Mouse (Mus musculus) B cell, adult 2 months (primary cell): Measurements from ENCODE around the gene Slc9a9.

Source experiments
- DNase-seq, 2 experiments: peaks; one replicate each; pipeline ENCODE4 v3.0.0; 2022

Slc9a9 gene

DNA sequence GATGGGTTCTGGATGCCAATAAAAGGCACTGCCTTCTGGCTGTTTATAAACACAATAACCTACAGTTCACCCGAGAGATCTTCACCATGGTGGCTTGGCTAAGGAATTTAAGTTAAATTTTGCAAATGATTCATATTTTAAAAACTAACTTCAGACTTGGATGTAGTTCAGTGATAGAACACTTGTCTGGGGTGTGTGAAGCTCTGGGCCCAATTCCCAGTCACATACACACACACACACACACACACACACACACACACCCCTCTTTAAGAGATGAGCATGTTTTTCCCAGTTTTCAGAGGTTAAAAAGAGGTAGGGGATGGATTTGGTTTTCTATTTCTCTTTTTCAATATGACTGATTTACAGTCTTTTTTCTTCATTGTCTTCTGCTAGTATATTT, 15.9 kb downstream of the Slc9a9 start:
- DNase-seq: no peak

- DNase-seq: no peak
These were observed 16.7 kb downstream of the Slc9a9 start for GRCm38 (mm10) chr9:94686380-94686779.

- DNase-seq: no peak
These were observed 17.6 kb downstream of the Slc9a9 start for GRCm38 (mm10) chr9:94687203-94687859.

GRCm38 (mm10) chr9:94691311-94692087, 21.8 kb downstream of the Slc9a9 start:
- peak; percentile 16 to 26 for DNase-seq

DNA sequence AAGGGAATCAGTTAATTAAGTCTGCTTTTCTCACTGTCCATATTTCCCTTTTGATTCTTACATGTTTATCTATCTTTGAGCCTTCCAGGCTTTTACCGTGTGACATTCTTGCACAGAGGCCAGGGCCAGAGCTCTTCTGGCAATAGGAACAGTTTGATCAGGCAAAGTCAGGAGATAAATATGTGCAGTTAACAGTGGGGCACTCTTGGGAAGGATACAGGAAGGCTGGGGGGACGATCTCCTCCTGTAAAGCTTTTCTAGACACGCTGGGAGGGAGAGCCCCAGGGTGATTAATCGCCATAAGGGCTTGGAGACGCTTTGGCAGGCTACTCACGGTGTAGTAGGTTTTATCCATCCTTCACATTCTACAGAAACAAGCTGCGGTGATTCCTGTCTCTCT, 22.4 kb downstream of the Slc9a9 start:
- no peak for DNase-seq

- no peak for DNase-seq
These were observed 24.5 kb downstream of the Slc9a9 start for GRCm38 (mm10) chr9:94694243-94694642.

DNA sequence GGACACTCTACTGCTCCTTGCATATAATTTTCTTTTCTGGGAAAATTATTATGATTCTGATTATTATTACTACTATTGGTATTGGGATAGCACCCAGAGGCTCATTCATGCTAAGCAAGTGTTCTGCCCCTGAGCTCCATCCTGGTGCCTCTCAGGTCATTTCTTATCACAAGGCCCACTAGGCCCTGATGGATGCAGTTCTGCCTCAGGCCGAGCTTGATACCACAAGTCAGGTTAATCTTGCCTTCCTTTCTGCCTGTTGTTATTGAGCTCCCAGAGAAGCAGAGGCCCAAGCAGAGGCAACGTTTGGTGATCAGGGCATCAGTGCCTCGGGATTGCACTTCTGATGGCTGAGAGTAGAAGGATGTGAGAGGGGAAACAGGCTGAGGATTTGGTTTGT, 25.3 kb downstream of the Slc9a9 start:
- no peak for DNase-seq

- DNase-seq: no peak
These were observed 26.9 kb downstream of the Slc9a9 start for GRCm38 (mm10) chr9:94696539-94697079.

- DNase-seq: no peak
These were observed 28.5 kb downstream of the Slc9a9 start for GRCm38 (mm10) chr9:94698175-94698574.

- DNase-seq: peak; percentile 18 to 26
These were observed 30.8 kb downstream of the Slc9a9 start for GRCm38 (mm10) chr9:94700549-94700948.

DNA sequence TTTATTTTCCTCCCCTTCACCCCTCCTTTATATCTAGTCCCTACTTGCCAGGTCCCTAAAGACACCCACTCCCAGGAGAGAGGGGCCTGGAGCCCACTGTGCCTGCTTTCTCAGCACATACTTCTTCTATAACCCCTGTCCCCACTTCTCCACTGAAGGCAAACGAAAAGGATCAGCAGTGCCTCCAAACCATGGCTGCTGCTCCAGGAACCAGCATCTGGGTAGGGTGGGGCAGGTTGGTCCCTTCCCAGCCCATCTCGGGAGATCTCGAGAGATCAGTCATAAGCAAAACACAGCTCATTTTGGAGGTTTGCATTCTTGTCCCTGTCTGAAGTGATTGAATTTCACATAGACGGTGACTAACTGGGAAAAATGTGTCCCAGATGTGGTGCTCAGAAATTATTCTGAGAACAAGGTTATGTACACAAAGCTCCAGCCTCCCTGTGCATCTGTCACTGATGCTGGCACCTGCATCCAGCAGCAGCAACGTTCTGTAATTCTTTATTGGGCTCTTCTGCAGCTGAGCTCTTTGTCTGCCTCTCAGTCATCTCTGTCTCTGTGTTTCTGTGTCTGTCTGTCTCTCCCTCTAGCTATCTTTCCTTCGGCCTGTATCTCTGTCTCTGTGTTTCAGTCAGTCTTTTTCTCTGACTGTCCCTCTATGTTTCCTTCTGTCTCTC, 31.6 kb downstream of the Slc9a9 start:
- no peak for DNase-seq

DNA sequence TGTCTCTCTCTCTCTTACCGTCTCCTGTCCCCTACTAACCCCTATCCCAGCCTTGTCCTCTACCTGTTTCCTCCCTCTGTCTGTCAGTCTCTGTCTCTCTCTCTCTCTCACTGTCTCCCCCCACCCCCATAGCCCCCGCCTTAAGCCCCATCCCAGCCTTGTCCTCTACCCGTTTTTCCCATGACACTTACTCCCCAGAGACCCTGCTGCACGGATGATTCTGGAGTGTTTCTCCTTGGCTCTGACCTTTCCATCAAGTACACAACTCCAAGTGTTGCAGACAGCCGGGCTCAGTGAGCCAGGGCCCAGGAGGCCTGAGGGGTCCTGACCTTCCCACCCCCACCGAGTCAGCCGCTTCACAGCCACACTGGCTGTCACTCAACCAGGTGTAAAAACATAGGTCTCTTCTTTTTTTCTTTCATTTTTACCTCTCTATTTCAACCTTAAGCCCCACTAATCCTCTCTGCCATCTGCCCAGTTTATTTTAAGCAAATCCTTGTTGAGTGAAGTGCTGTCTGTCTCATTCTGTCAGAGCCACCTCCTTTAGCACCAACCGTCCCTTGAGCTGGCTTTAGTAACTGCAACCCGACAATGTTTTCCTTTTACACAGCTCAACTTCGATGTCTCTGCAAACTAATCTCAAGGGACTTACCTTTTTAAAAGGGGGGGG, 32.4 kb downstream of the Slc9a9 start:
- no peak for DNase-seq

- DNase-seq: no peak
These were observed 35.5 kb downstream of the Slc9a9 start for GRCm38 (mm10) chr9:94704986-94705757.

- no peak for DNase-seq
These were observed 36.0 kb downstream of the Slc9a9 start for GRCm38 (mm10) chr9:94705758-94706026.

DNA sequence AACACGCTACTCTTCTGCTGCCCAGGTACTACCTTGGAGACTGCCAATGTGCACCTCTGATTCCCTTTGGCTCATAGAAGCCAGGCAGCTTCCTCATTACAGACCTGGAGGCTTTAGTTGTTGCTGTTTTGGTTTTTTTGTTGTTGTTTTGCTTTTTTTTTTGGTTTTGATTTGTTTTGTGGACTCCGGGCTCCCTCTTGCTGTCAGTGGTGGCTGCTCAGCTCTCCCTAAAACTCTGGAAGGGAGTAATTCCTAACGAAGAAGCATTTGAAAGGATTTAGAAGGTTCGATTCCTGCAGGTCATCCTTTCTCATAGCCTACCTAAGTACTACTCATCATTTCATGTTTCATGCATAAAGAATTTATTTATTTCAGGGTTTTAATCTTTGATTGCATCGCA, 42.4 kb downstream of the Slc9a9 start:
- DNase-seq: no peak

- DNase-seq: no peak
These were observed 47.0 kb downstream of the Slc9a9 start for GRCm38 (mm10) chr9:94716695-94717094.

- DNase-seq: no peak
These were observed 53.9 kb downstream of the Slc9a9 start for GRCm38 (mm10) chr9:94723631-94724030.

- no peak for DNase-seq
These were observed 55.4 kb downstream of the Slc9a9 start for GRCm38 (mm10) chr9:94725121-94725520.

- peak; percentile 7 to 16 for DNase-seq
These were observed 57.7 kb downstream of the Slc9a9 start for GRCm38 (mm10) chr9:94727457-94727856.

DNA sequence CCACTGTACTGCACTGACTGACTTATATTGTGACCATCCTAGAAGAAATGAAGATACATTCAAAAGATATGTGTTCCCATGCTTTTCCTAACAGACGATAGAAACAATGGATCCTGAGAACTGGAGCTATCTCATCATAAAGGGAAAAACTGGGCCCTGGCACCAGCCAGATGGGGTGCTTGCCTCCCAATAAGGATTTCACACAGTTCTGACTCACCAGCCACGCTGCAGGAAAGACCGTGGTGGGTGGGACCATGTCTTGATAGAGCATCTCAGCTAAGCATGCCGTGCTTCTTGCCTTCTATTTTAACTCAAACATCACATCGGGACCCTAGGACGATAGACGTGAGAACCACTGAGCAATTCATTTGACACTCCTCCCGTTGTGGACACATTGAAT, 60.7 kb downstream of the Slc9a9 start:
- DNase-seq: no peak

DNA sequence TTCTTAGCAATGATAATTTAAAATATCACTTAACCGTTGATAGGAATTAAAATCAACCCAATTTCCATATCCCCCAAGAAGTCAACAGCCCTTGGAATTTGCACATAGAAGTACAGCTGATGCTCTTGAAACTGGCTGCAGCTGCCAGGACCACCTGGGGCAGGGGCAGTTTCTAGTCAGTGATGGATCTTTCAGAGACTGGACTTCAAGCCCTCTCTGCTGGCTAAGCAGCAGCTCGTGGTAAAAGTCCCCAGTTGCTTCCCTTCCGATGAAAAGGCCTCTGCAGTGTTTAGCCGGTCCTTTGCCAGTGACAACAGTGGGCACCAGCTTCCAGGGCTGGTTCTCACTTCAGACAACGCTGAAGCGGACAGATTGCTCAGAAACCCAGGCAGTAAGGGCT, 62.4 kb downstream of the Slc9a9 start:
- DNase-seq: no peak

DNA sequence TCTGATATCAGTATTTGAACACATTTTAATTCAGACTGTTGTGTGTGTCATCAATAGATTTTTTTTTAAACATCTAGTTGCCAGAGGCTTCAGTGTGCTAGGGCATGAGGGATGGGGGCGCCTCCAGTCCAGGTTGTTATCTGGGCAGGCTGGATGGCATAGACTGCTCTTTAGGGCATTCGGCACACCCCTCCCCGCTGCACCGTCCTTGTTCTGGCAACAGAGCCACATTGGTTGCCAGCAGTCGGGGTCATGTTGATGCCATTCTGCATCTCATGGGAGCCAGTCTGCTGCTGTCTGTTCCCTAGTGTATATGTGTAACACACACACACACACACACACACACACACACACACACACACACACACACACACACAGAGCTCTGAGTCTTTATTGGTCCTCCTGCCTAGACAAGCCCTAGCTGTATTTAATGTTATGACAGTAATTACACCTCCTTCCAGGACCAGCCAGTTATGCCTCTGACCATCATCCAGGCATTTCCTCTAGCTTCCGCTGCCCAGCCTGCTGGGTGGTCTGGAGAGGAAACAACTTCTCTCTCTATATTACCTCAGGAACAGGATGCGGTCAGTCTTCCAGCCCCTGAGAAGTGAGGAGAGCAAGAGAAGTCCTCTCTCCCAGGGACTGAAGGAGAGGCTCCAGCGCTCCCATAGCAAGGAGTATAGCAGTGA, 63.0 kb downstream of the Slc9a9 start:
- DNase-seq: no peak
